Mouse (Mus musculus): ENCODE measurements at regions not wholly inside any gene's neighbourhood (a gene's known extent, or its start where the extent isn't known, plus 50 kb on each side); places are given as distances from the start of the nearest gene placed in this dataset.

- no peaks in the 10 kb centered on the region for H3K9me3 ChIP-seq (replicated peaks)
- H3K4me1 ChIP-seq (replicated peaks) = no peaks in the 10 kb centered on the region
- H3K27me3 ChIP-seq = peaks cover 11% of the 10 kb centered on the region
- no peak overlapping the region for H3K4me3 ChIP-seq (replicated peaks)
- H3K4me2 ChIP-seq = no peak overlapping the region
- 19% methylated on average over 18 of the region's 18 CpGs for WGBS (ENCODE audit: insufficient replicate concordance)
- no peaks in the 10 kb centered on the region for H3K36me3 ChIP-seq (replicated peaks)
- ATAC-seq (ENCODE audit: insufficient read depth) = no peak
- H3K9ac ChIP-seq = no peak overlapping the region
- no peak overlapping the region for H3K27ac ChIP-seq (replicated peaks)
These were observed 117.8 kb upstream of the Topaz1 start for GRCm38 (mm10) chr9:122629171-122629904.

- H3K36me3 ChIP-seq (replicated peaks) = no peaks in the 10 kb centered on the region
- no peak for ATAC-seq (ENCODE audit: insufficient read depth)
- no peaks in the 10 kb centered on the region for H3K9me3 ChIP-seq (replicated peaks)
- H3K27me3 ChIP-seq = peaks cover 11% of the 10 kb centered on the region
- H3K4me2 ChIP-seq = no peak overlapping the region
- no peak overlapping the region for H3K4me3 ChIP-seq (replicated peaks)
- no peak overlapping the region for H3K9ac ChIP-seq
- H3K4me1 ChIP-seq (replicated peaks) = no peaks in the 10 kb centered on the region
- 68% methylated on average over 9 of the region's 9 CpGs for WGBS (ENCODE audit: insufficient replicate concordance)
- no peak overlapping the region for H3K27ac ChIP-seq (replicated peaks)
These were observed 115.4 kb upstream of the Topaz1 start for GRCm38 (mm10) chr9:122631793-122632192.

- no peak for ATAC-seq (ENCODE audit: insufficient read depth)
- WGBS (ENCODE audit: insufficient replicate concordance) = 56% methylated on average over 1 of the region's 1 CpGs
- H3K36me3 ChIP-seq (replicated peaks) = no peaks in the 10 kb centered on the region
- H3K27ac ChIP-seq (replicated peaks) = no peak overlapping the region
- H3K9me3 ChIP-seq (replicated peaks) = no peaks in the 10 kb centered on the region
- H3K27me3 ChIP-seq = peaks cover 11% of the 10 kb centered on the region
- H3K4me1 ChIP-seq (replicated peaks) = no peaks in the 10 kb centered on the region
- H3K4me3 ChIP-seq (replicated peaks) = no peak overlapping the region
- H3K9ac ChIP-seq = no peak overlapping the region
- H3K4me2 ChIP-seq = no peak overlapping the region
These were observed 113.7 kb upstream of the Topaz1 start for GRCm38 (mm10) chr9:122633484-122633883.

GRCm38 (mm10) chr9:122635138-122635964 is 111.8 kb upstream of the Topaz1 start:
- no peak for ATAC-seq (ENCODE audit: insufficient read depth)
- 44% methylated on average over 10 of the region's 10 CpGs for WGBS (ENCODE audit: insufficient replicate concordance)
- H3K4me1 ChIP-seq (replicated peaks) = no peaks in the 10 kb centered on the region
- H3K27me3 ChIP-seq = no peaks in the 10 kb centered on the region; the same call in 1 of the 2 replicates
- H3K9me3 ChIP-seq (replicated peaks) = no peaks in the 10 kb centered on the region
- no peak overlapping the region for H3K9ac ChIP-seq
- no peaks in the 10 kb centered on the region for H3K36me3 ChIP-seq (replicated peaks)
- no peak overlapping the region for H3K4me2 ChIP-seq
- H3K4me3 ChIP-seq (replicated peaks) = no peak overlapping the region
- H3K27ac ChIP-seq (replicated peaks) = no peak overlapping the region

DNA sequence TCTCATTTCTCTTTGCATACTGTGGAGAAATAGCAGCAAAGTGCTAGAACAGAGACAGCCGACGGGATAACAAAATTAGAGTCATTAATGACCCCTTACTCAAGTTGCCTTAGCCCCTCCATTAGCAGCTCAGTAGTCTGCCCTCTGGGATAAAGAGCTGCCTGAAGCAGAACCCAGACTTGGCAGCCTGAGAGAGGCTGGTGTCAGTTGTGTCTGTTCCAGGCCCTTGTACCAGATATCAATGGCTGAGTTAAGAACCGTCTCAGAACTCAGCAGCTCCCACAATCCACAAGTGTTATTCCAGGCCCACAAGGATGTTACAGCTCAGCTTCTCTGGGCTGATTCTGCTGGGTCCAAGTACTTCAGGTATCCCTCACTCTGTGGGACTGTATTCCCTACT is 109.6 kb upstream of the Topaz1 start:
- Histone ChIP-seq H3K4me1 (replicated peaks) (no peaks in the 10 kb centered on the region), H3K9ac (no peak overlapping the region), H3K9me3 (replicated peaks) (no peaks in the 10 kb centered on the region), H3K4me2 (no peak overlapping the region), H3K4me3 (replicated peaks) (no peak overlapping the region), H3K27me3 (no peaks in the 10 kb centered on the region), H3K27ac (replicated peaks) (no peak overlapping the region), H3K36me3 (replicated peaks) (no peaks in the 10 kb centered on the region)
- ATAC-seq (ENCODE audit: insufficient read depth) = no peak
- WGBS (ENCODE audit: insufficient replicate concordance) = 39% methylated on average over 3 of the region's 3 CpGs

- ATAC-seq (ENCODE audit: insufficient read depth) = no peak
- Histone ChIP-seq H3K9ac (no peak overlapping the region), H3K27me3 (no peaks in the 10 kb centered on the region; the same call in 1 of the 2 replicates), H3K4me3 (replicated peaks) (no peak overlapping the region), H3K4me2 (no peak overlapping the region), H3K36me3 (replicated peaks) (no peaks in the 10 kb centered on the region), H3K4me1 (replicated peaks) (no peaks in the 10 kb centered on the region), H3K9me3 (replicated peaks) (no peaks in the 10 kb centered on the region), H3K27ac (replicated peaks) (no peak overlapping the region)
- WGBS (ENCODE audit: insufficient replicate concordance) = 46% methylated on average over 4 of the region's 4 CpGs
These were observed 107.9 kb upstream of the Topaz1 start for GRCm38 (mm10) chr9:122639239-122639638.

- H3K36me3 ChIP-seq (replicated peaks) = no peaks in the 10 kb centered on the region
- H3K27me3 ChIP-seq = no peaks in the 10 kb centered on the region; the same call in 1 of the 2 replicates
- H3K9ac ChIP-seq = no peak overlapping the region
- H3K27ac ChIP-seq (replicated peaks) = no peak overlapping the region
- H3K4me1 ChIP-seq (replicated peaks) = no peaks in the 10 kb centered on the region
- no peaks in the 10 kb centered on the region for H3K9me3 ChIP-seq (replicated peaks)
- H3K4me3 ChIP-seq (replicated peaks) = no peak overlapping the region
- ATAC-seq (ENCODE audit: insufficient read depth) = no peak
- WGBS (ENCODE audit: insufficient replicate concordance) = 40% methylated on average over 7 of the region's 7 CpGs
- H3K4me2 ChIP-seq = no peak overlapping the region
These were observed 104.2 kb upstream of the Topaz1 start for GRCm38 (mm10) chr9:122642913-122643312.

GRCm38 (mm10) chr9:122645569-122645968 is 101.6 kb upstream of the Topaz1 start:
- Histone ChIP-seq H3K4me1 (replicated peaks) (no peaks in the 10 kb centered on the region), H3K27ac (replicated peaks) (no peak overlapping the region), H3K9me3 (replicated peaks) (no peaks in the 10 kb centered on the region), H3K4me2 (no peak overlapping the region), H3K4me3 (replicated peaks) (no peak overlapping the region), H3K9ac (no peak overlapping the region), H3K36me3 (replicated peaks) (no peaks in the 10 kb centered on the region), H3K27me3 (no peaks in the 10 kb centered on the region; the same call in 1 of the 2 replicates)
- 54% methylated on average over 5 of the region's 5 CpGs for WGBS (ENCODE audit: insufficient replicate concordance)
- no peak for ATAC-seq (ENCODE audit: insufficient read depth)

DNA sequence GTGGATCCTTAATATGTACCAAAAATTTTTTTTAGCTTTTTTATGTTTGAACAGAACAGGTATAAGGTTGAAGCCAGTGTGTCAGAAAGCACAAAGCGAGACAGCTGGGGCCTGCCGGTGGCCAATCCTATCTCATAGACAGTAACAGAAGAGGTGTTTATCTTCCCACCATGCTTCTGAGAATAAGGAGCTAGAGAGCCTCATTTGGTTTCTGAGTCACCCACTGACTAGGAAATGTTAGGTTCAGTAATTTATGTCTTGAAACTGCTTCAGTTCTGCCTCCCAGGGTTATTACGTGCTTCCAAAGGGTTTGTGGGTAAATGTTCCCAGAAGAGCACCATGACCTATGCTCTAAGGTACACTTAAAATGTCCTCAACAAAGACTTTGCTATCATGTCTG is 96.3 kb upstream of the Topaz1 start:
- H3K27me3 ChIP-seq = no peaks in the 10 kb centered on the region
- no peaks in the 10 kb centered on the region for H3K4me1 ChIP-seq (replicated peaks)
- H3K4me2 ChIP-seq = no peak overlapping the region
- no peak overlapping the region for H3K4me3 ChIP-seq (replicated peaks)
- no peak overlapping the region for H3K27ac ChIP-seq (replicated peaks)
- H3K9me3 ChIP-seq (replicated peaks) = no peaks in the 10 kb centered on the region
- no peak overlapping the region for H3K9ac ChIP-seq
- 72% methylated on average over 3 of the region's 3 CpGs for WGBS (ENCODE audit: insufficient replicate concordance)
- no peaks in the 10 kb centered on the region for H3K36me3 ChIP-seq (replicated peaks)
- ATAC-seq (ENCODE audit: insufficient read depth) = no peak

DNA sequence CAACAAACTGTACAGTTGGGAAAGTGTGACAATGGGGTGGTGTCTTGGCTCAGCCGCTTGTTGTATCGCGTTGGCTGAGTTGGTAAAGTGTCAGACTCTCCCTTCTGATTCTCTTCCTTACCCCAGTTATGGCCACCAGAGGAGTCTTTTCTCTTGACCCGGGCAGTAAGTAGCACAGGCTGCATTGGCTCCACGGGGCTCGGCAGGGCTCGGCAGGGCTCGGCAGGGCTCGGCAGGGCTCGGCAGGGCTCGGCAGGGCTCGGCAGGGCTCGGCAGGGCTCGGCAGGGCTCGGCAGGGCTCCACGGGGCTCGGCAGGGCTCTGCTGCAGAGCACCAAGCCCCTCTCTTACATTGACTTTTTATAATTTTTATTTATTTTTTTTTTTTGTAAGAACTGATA is 91.6 kb upstream of the Topaz1 start:
- no peaks in the 10 kb centered on the region for H3K36me3 ChIP-seq (replicated peaks)
- H3K9ac ChIP-seq = no peak overlapping the region
- no peak overlapping the region for H3K4me2 ChIP-seq
- no peaks in the 10 kb centered on the region for H3K4me1 ChIP-seq (replicated peaks)
- ATAC-seq (ENCODE audit: insufficient read depth) = no peak
- 46% methylated on average over 17 of the region's 17 CpGs for WGBS (ENCODE audit: insufficient replicate concordance)
- H3K9me3 ChIP-seq (replicated peaks) = no peaks in the 10 kb centered on the region
- no peaks in the 10 kb centered on the region for H3K27me3 ChIP-seq
- H3K4me3 ChIP-seq (replicated peaks) = no peak overlapping the region
- no peak overlapping the region for H3K27ac ChIP-seq (replicated peaks)

DNA sequence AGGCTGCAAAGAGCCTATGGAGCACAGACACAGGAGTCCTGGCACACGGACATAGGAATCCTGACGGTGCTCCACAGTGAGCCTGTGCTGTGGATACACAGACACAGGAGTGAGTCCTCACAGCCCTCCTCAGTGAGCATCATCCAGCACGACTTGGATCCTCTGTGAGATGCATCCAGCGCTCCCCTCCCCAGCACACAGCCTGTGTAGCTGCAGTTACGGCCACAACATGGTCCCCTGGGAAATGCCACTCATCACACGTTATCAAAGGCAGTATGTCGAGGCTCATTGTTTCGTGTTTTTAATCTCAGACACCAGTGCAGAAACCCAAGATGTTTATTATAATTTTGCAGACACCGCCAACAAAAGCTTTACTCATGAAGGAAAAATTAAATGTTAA is 87.1 kb upstream of the Topaz1 start:
- no peak overlapping the region for H3K27ac ChIP-seq (replicated peaks)
- no peaks in the 10 kb centered on the region for H3K4me1 ChIP-seq (replicated peaks)
- H3K4me3 ChIP-seq (replicated peaks) = no peak overlapping the region
- no peaks in the 10 kb centered on the region for H3K9me3 ChIP-seq (replicated peaks)
- no peaks in the 10 kb centered on the region for H3K27me3 ChIP-seq
- WGBS (ENCODE audit: insufficient replicate concordance) = 57% methylated on average over 9 of the region's 9 CpGs
- no peaks in the 10 kb centered on the region for H3K36me3 ChIP-seq (replicated peaks)
- ATAC-seq (ENCODE audit: insufficient read depth) = no peak
- H3K4me2 ChIP-seq = no peak overlapping the region
- no peak overlapping the region for H3K9ac ChIP-seq
